ENCODE assay signal across 36 mouse cellular contexts in genomic region chr4:52586194-52586734, GRCm38 (mm10). TPM values are rescaled to one million over a fixed set of nuclear protein-coding genes. Genes with fewer than 3 reads are reported as not detected.
A peak's percentile ranks its signal among the peaks of the same experiment; 100 is the strongest.
DNase-seq lines count a peak whose midpoint lies in the region; ATAC-seq and TF ChIP-seq lines count a peak whose summit lies in the region.
"Had no signal": no experiment of that assay in that cellular context is flagged by ENCODE, and none has a peak within 500 bp of the region (broad histone marks: within the 10 kb centered on the region; RNA-seq: fewer than 3 reads in every experiment).

No protein-coding gene starts in this region.

- 71% methylated on average over 6 of the region's 6 CpGs for WGBS in hindbrain, embryonic 12.5 days
- 76% methylated on average over 6 of the region's 6 CpGs for WGBS in hindbrain, postnatal 0 days
- WGBS in intestine, postnatal 0 days: 66% methylated on average over 6 of the region's 6 CpGs

- no peaks in the 10 kb centered on the region for H3K36me3 ChIP-seq in hindbrain, embryonic 12.5 days
- no peaks in the 10 kb centered on the region for H3K36me3 ChIP-seq in hindbrain, postnatal 0 days (ENCODE audit: insufficient read depth, low read length)
- no peaks in the 10 kb centered on the region for H3K36me3 ChIP-seq in intestine, postnatal 0 days (ENCODE audit: control insufficient read depth, insufficient read depth)
- H3K36me3 ChIP-seq: forebrain, embryonic 10.5 days; heart, embryonic 12.5 days; heart, embryonic 15.5 days; hindbrain, embryonic 10.5 days had no signal

- H3K27ac ChIP-seq in hindbrain, embryonic 12.5 days: no peak overlapping the region
- no peak overlapping the region for H3K27ac ChIP-seq in hindbrain, postnatal 0 days
- H3K27ac ChIP-seq in intestine, postnatal 0 days (ENCODE audit: low read depth, low read length): no peak overlapping the region
- H3K27ac ChIP-seq: forebrain, embryonic 10.5 days; forebrain, embryonic 13.5 days; heart, embryonic 15.5 days; hindbrain, embryonic 10.5 days had no signal

- peak; percentile 13 for DNase-seq in adrenal gland, postnatal 10 days
- no peak for DNase-seq in adrenal gland, adult 2 months
- no peak for DNase-seq in hindbrain, postnatal 0 days (ENCODE audit: low spot score)
- peak; percentile 39 for DNase-seq in R1 (ENCODE audit: low read depth, low spot score)
- DNase-seq in urinary bladder, adult 2 months (ENCODE audit: low spot score): no peak
- DNase-seq: adrenal gland, postnatal 14 days; B cell, adult 2 months; cerebellum, adult 11 months; cerebellum, adult 2 months; cerebellum, adult 9-11 months; cerebellum, postnatal 25 days; gastrocnemius, postnatal 10 days; gastrocnemius, postnatal 36 days; heart, postnatal 10 days; heart, postnatal 36 days; kidney, adult 8-10 months had no signal

- no peaks in the 10 kb centered on the region for H3K4me1 ChIP-seq in hindbrain, embryonic 12.5 days
- H3K4me1 ChIP-seq in hindbrain, postnatal 0 days (ENCODE audit: insufficient read depth, low read length): no peaks in the 10 kb centered on the region
- no peaks in the 10 kb centered on the region for H3K4me1 ChIP-seq in intestine, postnatal 0 days (replicated peaks; ENCODE audit: control insufficient read depth, insufficient read depth, low read length)
- H3K4me1 ChIP-seq: forebrain, embryonic 10.5 days; forebrain, embryonic 13.5 days; heart, embryonic 12.5 days; heart, embryonic 15.5 days; hindbrain, embryonic 10.5 days had no signal

- H3K27me3 ChIP-seq in hindbrain, embryonic 12.5 days: no peaks in the 10 kb centered on the region
- H3K27me3 ChIP-seq in hindbrain, postnatal 0 days (ENCODE audit: insufficient read depth, low read length): no peaks in the 10 kb centered on the region
- no peaks in the 10 kb centered on the region for H3K27me3 ChIP-seq in intestine, postnatal 0 days (replicated peaks; ENCODE audit: control insufficient read depth, insufficient read depth, low read length)
- H3K27me3 ChIP-seq: forebrain, embryonic 13.5 days; heart, embryonic 12.5 days; heart, embryonic 15.5 days; Patski had no signal

- H3K9me3 ChIP-seq in hindbrain, embryonic 12.5 days (replicated peaks): no peaks in the 10 kb centered on the region
- no peaks in the 10 kb centered on the region for H3K9me3 ChIP-seq in hindbrain, postnatal 0 days (ENCODE audit: low read length)
- H3K9me3 ChIP-seq in intestine, postnatal 0 days (ENCODE audit: control insufficient read depth): no peaks in the 10 kb centered on the region
- H3K9me3 ChIP-seq: forebrain, embryonic 10.5 days; forebrain, embryonic 13.5 days; heart, embryonic 12.5 days; heart, embryonic 15.5 days; hindbrain, embryonic 10.5 days had no signal

- H3K4me2 ChIP-seq in hindbrain, embryonic 12.5 days (replicated peaks): no peak overlapping the region
- no peak overlapping the region for H3K4me2 ChIP-seq in hindbrain, postnatal 0 days (ENCODE audit: low read depth, low read length)
- no peak overlapping the region for H3K4me2 ChIP-seq in intestine, postnatal 0 days (replicated peaks; ENCODE audit: low read depth)
- H3K4me2 ChIP-seq: forebrain, embryonic 13.5 days; heart, embryonic 12.5 days; heart, embryonic 15.5 days had no signal

- 0 out of 2 replicates have a peak, but pooled peaks have one; percentile 50 for ATAC-seq in hindbrain, embryonic 12.5 days (ENCODE audit: low FRiP score)
- ATAC-seq in hindbrain, postnatal 0 days: no peak
- ATAC-seq in intestine, postnatal 0 days: no peak
- ATAC-seq: activated CD4-positive, CD25-positive, alpha-beta regulatory T cell, adult 4 months; forebrain, embryonic 13.5 days; forebrain, embryonic 16.5 days; hindbrain, embryonic 16.5 days; inflammation-experienced regulatory T-cells, adult 6 months; intestine, embryonic 16.5 days; Patski had no signal

- no peak overlapping the region for H3K4me3 ChIP-seq in hindbrain, embryonic 12.5 days
- no peak overlapping the region for H3K4me3 ChIP-seq in hindbrain, postnatal 0 days (ENCODE audit: low read length)
- no peak overlapping the region for H3K4me3 ChIP-seq in intestine, postnatal 0 days (ENCODE audit: low read depth, low read length)
- H3K4me3 ChIP-seq: forebrain, embryonic 10.5 days; forebrain, embryonic 13.5 days; heart, embryonic 12.5 days; heart, embryonic 15.5 days; hindbrain, embryonic 10.5 days had no signal

- TF ChIP-seq CTCF in hindbrain, postnatal 0 days (IDR thresholded peaks at IDR 0.05; ENCODE audit: low read depth): no peak
- TF ChIP-seq CTCF in intestine, postnatal 0 days (IDR thresholded peaks at IDR 0.05; ENCODE audit: low read depth): no peak

- no peak overlapping the region for H3K9ac ChIP-seq in hindbrain, embryonic 12.5 days
- H3K9ac ChIP-seq in hindbrain, postnatal 0 days (replicated peaks; ENCODE audit: low read length): no peak overlapping the region
- no peak overlapping the region for H3K9ac ChIP-seq in intestine, postnatal 0 days (ENCODE audit: low read depth, low read length)
- H3K9ac ChIP-seq: forebrain, embryonic 13.5 days; heart, embryonic 12.5 days; heart, embryonic 15.5 days had no signal

RNA-seq across cellular contexts. Expression of gene Toporsl, which starts 9.8 kb away (rescaled TPM):
- not detected for total RNA-seq in adrenal gland, postnatal 10 days (2021)
- total RNA-seq in adrenal gland, adult 2 months (2021): not detected
- polyA plus RNA-seq in adrenal gland, adult 2 months (2012; rRNA removed): not detected in 2 replicates
- not detected in 2 replicates for polyA plus RNA-seq in hindbrain, embryonic 12.5 days (2016; fragmentation: Nextera tagmentation; extraction: Ambion mirVana)
- not detected in 2 replicates for total RNA-seq in hindbrain, postnatal 0 days (2014; rRNA removed)
- not detected in 2 replicates for polyA plus RNA-seq in hindbrain, postnatal 0 days (2015; fragmentation: Nextera tagmentation; extraction: Ambion mirVana)
- not detected in 2 replicates for polyA plus RNA-seq in intestine, postnatal 0 days (2015; fragmentation: Nextera tagmentation; extraction: Ambion mirVana)
- not detected in 2 replicates for polyA plus RNA-seq in urinary bladder, adult 2 months (2012; rRNA removed)
- total RNA-seq: adrenal gland, postnatal 14 days; adrenal gland, postnatal 4 days; common myeloid progenitor, adult 5-6 weeks; gastrocnemius, adult 18-20 months; gastrocnemius, postnatal 10 days; gastrocnemius, postnatal 36 days; granulocyte monocyte progenitor cell, adult 5-6 weeks; heart, adult 8-10 months; heart, postnatal 10 days; heart, postnatal 36 days had no signal
- polyA plus RNA-seq: activated CD4-positive, CD25-positive, alpha-beta regulatory T cell, adult 4 months; cerebellum, adult 2 months; embryonic facial prominence, embryonic 11.5 days; embryonic facial prominence, embryonic 14.5 days; forebrain, embryonic 13.5 days; forebrain, embryonic 16.5 days; heart, embryonic 12.5 days; heart, embryonic 15.5 days; hindbrain, embryonic 10.5 days; hindbrain, embryonic 16.5 days; inflammation-experienced regulatory T-cells, adult 6 months; intestine, embryonic 16.5 days; Patski had no signal

Comparison
In these comparisons a context has a peak if more than half of its experiments do, and no peak if none do; other contexts are left out.
1. DNase-seq: peak in adrenal gland, postnatal 10 days (single experiment) and R1 (single experiment); none in adrenal gland, adult 2 months (single experiment), hindbrain, postnatal 0 days (single experiment) and urinary bladder, adult 2 months (single experiment).